Mouse (Mus musculus) CD4-positive helper T cell, adult 2 months (primary cell): ENCODE measurements at regions not wholly inside any gene's neighbourhood (a gene's known extent, or its start where the extent isn't known, plus 50 kb on each side); places are given as distances from the start of the nearest gene placed in this dataset.

ENCODE experiments used
- DNase-seq: peaks from one replicate; pipeline ENCODE4 v3.0.0-alpha.2; 2012; ENCODE audit warnings: low read depth, missing footprints, low spot score

DNA sequence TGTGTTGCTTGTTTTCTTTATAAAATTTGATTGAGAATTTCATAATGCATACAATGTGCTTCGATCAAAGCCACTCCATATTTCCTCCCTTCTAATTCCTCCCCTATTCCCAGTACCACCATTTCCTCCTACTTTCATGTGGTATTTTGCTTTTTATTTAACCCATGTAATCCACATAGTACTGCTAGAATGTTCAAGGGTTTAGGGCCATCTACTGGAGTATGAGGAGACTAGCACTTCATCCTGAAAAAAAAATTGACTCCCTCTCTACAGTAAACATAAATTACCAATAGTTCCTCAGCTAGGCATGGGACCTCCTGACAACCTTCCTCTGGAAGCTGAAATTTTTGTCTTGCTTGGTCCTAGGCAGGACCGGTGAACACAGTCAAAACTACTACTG lies 163.0 kb downstream of the Gpr165 start:
- DNase-seq, result no peak

DNA sequence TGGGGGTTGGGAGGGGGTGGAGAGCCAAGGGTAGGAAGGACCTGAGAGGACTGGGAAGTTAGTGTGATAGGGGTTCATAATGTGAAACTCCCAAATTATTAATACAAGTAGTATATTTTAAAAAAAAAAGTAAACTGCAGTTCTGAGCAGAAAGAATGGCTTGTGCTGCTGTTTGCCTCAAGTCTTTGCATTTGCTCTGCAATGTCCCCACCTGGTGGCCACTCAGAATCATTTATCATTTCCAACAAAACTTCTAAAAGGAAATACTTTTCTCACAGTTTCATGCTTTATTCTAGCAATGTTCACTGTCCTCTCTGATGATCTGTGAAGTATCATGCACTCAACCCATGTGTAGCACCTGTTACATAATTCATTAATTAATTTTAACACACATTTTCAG lies 165.5 kb downstream of the Gpr165 start:
- no peak for DNase-seq

- no peak for DNase-seq
These were observed 165.9 kb downstream of the Gpr165 start for GRCm38 (mm10) chrX:96879154-96879553.

DNA sequence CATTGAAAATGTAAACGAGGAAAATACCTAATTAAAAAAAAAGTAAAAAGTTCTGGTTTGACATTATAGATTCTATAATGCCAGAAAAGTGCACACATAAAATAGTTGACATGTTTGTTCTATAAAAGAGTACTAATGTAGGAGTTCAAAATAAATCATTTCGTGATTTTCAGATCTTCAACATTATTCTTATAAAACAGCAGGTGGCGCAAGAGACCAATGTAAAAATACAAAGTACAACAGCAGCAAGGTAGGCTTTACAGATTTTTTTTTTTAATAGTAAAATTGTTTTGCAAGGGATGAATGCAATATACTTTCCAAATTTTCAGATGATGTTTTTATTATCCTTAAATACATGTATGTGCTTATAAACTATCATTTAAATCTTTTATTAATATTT lies 171.8 kb upstream of the Pgr15l start:
- DNase-seq, result peak; percentile 3
